Mouse (Mus musculus): ENCODE measurements around the gene Rsbn1l.

Gene Rsbn1l

GRCm38 (mm10) chr5:20913372-20914275 lies 42.6 kb downstream of the Rsbn1l start:
- peaks cover 9% of the 10 kb centered on the region; the same call in 1 of the 2 replicates for H3K36me3 ChIP-seq (ENCODE audit: insufficient read depth, low read length)
- H3K27me3 ChIP-seq (ENCODE audit: insufficient read depth, low read length) = no peaks in the 10 kb centered on the region
- TF ChIP-seq NANOG (IDR thresholded peaks at IDR 0.05; ENCODE audit: borderline replicate concordance, low read length) (no peak), CTCF (conservative IDR thresholded peaks at IDR 0.05; ENCODE audit: low read length) (peak; percentile 81), POU5F1 (IDR thresholded peaks at IDR 0.05; ENCODE audit: borderline replicate concordance, low read length) (no peak)
- no peaks in the 10 kb centered on the region for H3K9me3 ChIP-seq (ENCODE audit: low read length)
- no peak overlapping the region for H3K4me3 ChIP-seq (replicated peaks; ENCODE audit: low read length)
- H3K4me1 ChIP-seq (replicated peaks; ENCODE audit: low read depth, low read length) = peaks cover 30% of the 10 kb centered on the region

GRCm38 (mm10) chr5:20911741-20912140 lies 44.5 kb downstream of the Rsbn1l start:
- H3K36me3 ChIP-seq (ENCODE audit: insufficient read depth, low read length) = peaks cover 16% of the 10 kb centered on the region
- TF ChIP-seq NANOG (IDR thresholded peaks at IDR 0.05; ENCODE audit: borderline replicate concordance, low read length) (no peak), POU5F1 (IDR thresholded peaks at IDR 0.05; ENCODE audit: borderline replicate concordance, low read length) (no peak), CTCF (conservative IDR thresholded peaks at IDR 0.05; ENCODE audit: low read length) (no peak)
- H3K9me3 ChIP-seq (ENCODE audit: low read length) = no peaks in the 10 kb centered on the region
- no peak overlapping the region for H3K4me3 ChIP-seq (replicated peaks; ENCODE audit: low read length)
- H3K27me3 ChIP-seq (ENCODE audit: insufficient read depth, low read length) = no peaks in the 10 kb centered on the region
- peaks cover 36% of the 10 kb centered on the region for H3K4me1 ChIP-seq (replicated peaks; ENCODE audit: low read depth, low read length)

- Histone ChIP-seq H3K9me3 (ENCODE audit: low read length) (no peaks in the 10 kb centered on the region), H3K4me3 (replicated peaks; ENCODE audit: low read length) (no peak overlapping the region), H3K4me1 (replicated peaks; ENCODE audit: low read depth, low read length) (peaks cover 11% of the 10 kb centered on the region; the same call in 1 of the 2 replicates), H3K36me3 (ENCODE audit: insufficient read depth, low read length) (peaks cover 63% of the 10 kb centered on the region), H3K27me3 (ENCODE audit: insufficient read depth, low read length) (no peaks in the 10 kb centered on the region)
- no peak for TF ChIP-seq CTCF (conservative IDR thresholded peaks at IDR 0.05; ENCODE audit: low read length)
- no peak for TF ChIP-seq NANOG (IDR thresholded peaks at IDR 0.05; ENCODE audit: borderline replicate concordance, low read length)
Observed at GRCm38 (mm10) chr5:20906191-20906590, 50.0 kb downstream of the Rsbn1l start.

- no peaks in the 10 kb centered on the region for H3K27me3 ChIP-seq (ENCODE audit: insufficient read depth, low read length)
- H3K4me1 ChIP-seq (replicated peaks; ENCODE audit: low read depth, low read length) = peaks cover 18% of the 10 kb centered on the region
- no peak overlapping the region for H3K4me3 ChIP-seq (replicated peaks; ENCODE audit: low read length)
- TF ChIP-seq POU5F1 (IDR thresholded peaks at IDR 0.05; ENCODE audit: borderline replicate concordance, low read length) (no peak), CTCF (conservative IDR thresholded peaks at IDR 0.05; ENCODE audit: low read length) (no peak), NANOG (IDR thresholded peaks at IDR 0.05; ENCODE audit: borderline replicate concordance, low read length) (no peak)
- H3K36me3 ChIP-seq (ENCODE audit: insufficient read depth, low read length) = peaks cover 71% of the 10 kb centered on the region
- H3K9me3 ChIP-seq (ENCODE audit: low read length) = no peaks in the 10 kb centered on the region
Observed at GRCm38 (mm10) chr5:20905437-20905836, 50.8 kb downstream of the Rsbn1l start.

- TF ChIP-seq POU5F1 (IDR thresholded peaks at IDR 0.05; ENCODE audit: borderline replicate concordance, low read length) = no peak
- TF ChIP-seq NANOG (IDR thresholded peaks at IDR 0.05; ENCODE audit: borderline replicate concordance, low read length) = no peak
- no peak for TF ChIP-seq CTCF (conservative IDR thresholded peaks at IDR 0.05; ENCODE audit: low read length)
- Histone ChIP-seq H3K9me3 (ENCODE audit: low read length) (no peaks in the 10 kb centered on the region), H3K4me1 (replicated peaks; ENCODE audit: low read depth, low read length) (peaks cover 22% of the 10 kb centered on the region), H3K27me3 (ENCODE audit: insufficient read depth, low read length) (no peaks in the 10 kb centered on the region), H3K36me3 (ENCODE audit: insufficient read depth, low read length) (peaks cover 73% of the 10 kb centered on the region), H3K4me3 (replicated peaks; ENCODE audit: low read length) (no peak overlapping the region)
Observed at GRCm38 (mm10) chr5:20904647-20905046, 51.6 kb downstream of the Rsbn1l start.

- Histone ChIP-seq H3K9me3 (ENCODE audit: low read length) (no peaks in the 10 kb centered on the region), H3K36me3 (ENCODE audit: insufficient read depth, low read length) (peaks cover 72% of the 10 kb centered on the region), H3K27me3 (ENCODE audit: insufficient read depth, low read length) (no peaks in the 10 kb centered on the region), H3K4me1 (replicated peaks; ENCODE audit: low read depth, low read length) (peaks cover 17% of the 10 kb centered on the region), H3K4me3 (replicated peaks; ENCODE audit: low read length) (no peak overlapping the region)
- TF ChIP-seq POU5F1 (IDR thresholded peaks at IDR 0.05; ENCODE audit: borderline replicate concordance, low read length) (no peak), CTCF (conservative IDR thresholded peaks at IDR 0.05; ENCODE audit: low read length) (no peak), NANOG (IDR thresholded peaks at IDR 0.05; ENCODE audit: borderline replicate concordance, low read length) (no peak)
Observed at GRCm38 (mm10) chr5:20897446-20898167, 58.6 kb downstream of the Rsbn1l start.

GRCm38 (mm10) chr5:20884036-20884620 lies 72.1 kb downstream of the Rsbn1l start:
- no peak for TF ChIP-seq NANOG (IDR thresholded peaks at IDR 0.05; ENCODE audit: borderline replicate concordance, low read length)
- TF ChIP-seq CTCF (conservative IDR thresholded peaks at IDR 0.05; ENCODE audit: low read length) = no peak
- TF ChIP-seq POU5F1 (IDR thresholded peaks at IDR 0.05; ENCODE audit: borderline replicate concordance, low read length) = peak; percentile 82; the same call in 1 of the 2 replicates
- peaks cover 31% of the 10 kb centered on the region for H3K36me3 ChIP-seq (ENCODE audit: insufficient read depth, low read length)
- no peaks in the 10 kb centered on the region for H3K27me3 ChIP-seq (ENCODE audit: insufficient read depth, low read length)
- peaks cover 66% of the 10 kb centered on the region for H3K4me1 ChIP-seq (replicated peaks; ENCODE audit: low read depth, low read length)
- H3K9me3 ChIP-seq (ENCODE audit: low read length) = no peaks in the 10 kb centered on the region
- H3K4me3 ChIP-seq (replicated peaks; ENCODE audit: low read length) = peak overlapping the region; percentile 96
